Mouse (Mus musculus): Measurements from ENCODE around the gene Anln. TPM values are rescaled to one million over a fixed set of nuclear protein-coding genes. Genes with fewer than 3 reads are reported as not detected.

The Anln gene
- total RNA-seq, 2 experiments from 2014 or later, result 1.9 to 2.3 TPM

DNA sequence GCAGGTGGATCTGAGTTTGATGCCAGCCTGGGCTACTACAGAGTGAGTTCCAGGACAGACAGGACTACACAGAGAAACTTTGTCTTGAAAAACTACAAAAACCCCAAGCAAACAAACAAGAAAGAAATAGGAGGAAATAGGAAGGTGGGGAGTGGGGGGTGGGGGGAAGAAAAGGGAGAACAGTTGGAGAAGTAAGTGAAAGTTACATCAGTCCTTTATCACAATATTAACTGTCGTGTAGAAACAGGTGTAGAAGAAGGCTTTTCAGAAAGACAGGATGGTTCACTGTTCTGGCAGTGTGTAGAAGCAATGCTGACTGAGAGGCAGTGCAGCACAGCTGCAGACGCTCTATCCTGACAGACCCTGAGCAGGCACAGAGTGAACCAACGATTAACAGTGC lies 14.0 kb upstream of the Anln start:
- no peak for DNase-seq (ENCODE audit: low spot score in 2 of 2)

DNA sequence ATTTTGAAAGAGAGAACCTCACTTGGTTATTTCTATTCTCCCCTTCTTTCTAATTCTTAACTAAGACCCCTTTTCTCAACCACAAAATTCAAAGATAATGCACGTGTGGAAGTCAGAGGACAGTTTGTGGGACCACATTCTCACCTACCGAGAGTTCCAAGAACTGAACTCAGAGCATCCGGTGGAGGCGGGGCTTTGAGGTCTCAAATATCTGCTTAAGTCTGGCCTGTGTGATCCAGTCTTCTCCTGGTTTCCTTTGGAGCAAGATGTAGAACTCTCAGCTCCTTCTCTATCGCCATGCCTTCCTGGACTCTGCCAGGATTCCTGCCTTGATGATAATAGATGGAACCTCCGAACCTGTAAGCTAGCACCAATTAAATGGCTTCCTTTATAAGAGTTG lies 13.0 kb upstream of the Anln start:
- no peak for DNase-seq (ENCODE audit: low spot score in 2 of 2)

DNA sequence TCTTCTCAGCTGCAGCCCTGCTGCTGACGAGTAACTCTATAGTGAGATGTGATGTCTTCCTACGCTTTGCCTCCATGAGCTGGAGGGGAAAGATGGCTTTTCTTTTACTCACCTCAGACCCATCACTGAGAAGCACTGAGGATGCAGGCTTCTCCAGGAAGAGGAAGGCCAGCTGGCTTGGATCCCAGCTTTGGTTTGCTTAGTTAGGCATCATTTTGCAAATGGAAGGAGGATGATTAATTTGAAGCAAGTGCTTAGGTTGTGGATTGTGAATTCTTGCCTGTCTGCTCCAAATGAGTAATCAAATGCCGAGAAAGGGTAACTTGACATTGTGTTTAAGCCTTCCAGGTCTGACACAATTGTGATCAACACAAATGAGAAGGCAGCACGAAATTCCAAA lies 10.0 kb upstream of the Anln start:
- DNase-seq (ENCODE audit: low spot score in 2 of 2), result no peak

DNA sequence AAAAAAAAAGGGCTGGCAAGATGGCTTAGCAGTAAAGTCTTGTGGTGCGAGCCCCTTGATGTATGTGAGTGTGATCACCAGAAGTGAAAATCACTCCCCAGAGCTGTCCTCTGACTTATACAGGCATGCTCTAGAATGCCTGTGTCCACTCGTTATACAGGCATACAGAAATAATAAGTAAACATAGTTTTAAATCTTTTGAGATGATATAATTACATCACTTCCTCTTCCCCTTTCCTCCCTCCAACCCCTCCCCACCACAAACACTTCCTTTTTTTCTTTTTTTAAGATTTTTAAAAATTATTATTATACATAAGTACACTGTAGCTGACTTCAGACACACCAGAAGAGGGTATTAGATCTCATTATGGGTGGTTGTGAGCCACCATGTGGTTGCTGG lies 5.7 kb upstream of the Anln start:
- DNase-seq (ENCODE audit: low spot score in 2 of 2), result no peak

DNA sequence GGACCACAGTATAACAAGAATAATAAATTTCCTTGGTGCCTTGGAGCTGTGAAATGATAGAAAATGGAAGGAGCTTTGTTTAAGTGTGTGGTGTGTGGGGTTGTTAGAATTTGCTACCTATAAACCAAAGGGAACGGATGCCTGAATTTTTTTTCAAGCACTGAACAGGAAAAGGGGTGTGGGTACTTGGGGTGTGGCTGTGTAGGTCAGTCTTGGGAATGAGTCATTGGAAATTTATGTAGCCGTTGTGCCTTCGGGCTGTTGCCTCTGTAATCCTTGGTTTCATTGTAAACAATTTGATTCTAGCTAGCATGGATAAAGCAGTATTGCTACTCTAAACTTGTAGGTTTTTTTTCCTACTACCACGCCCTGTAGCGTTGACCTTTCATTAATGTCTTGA lies 1.4 kb upstream of the Anln start:
- no peak for DNase-seq (ENCODE audit: low spot score in 2 of 2)

DNA sequence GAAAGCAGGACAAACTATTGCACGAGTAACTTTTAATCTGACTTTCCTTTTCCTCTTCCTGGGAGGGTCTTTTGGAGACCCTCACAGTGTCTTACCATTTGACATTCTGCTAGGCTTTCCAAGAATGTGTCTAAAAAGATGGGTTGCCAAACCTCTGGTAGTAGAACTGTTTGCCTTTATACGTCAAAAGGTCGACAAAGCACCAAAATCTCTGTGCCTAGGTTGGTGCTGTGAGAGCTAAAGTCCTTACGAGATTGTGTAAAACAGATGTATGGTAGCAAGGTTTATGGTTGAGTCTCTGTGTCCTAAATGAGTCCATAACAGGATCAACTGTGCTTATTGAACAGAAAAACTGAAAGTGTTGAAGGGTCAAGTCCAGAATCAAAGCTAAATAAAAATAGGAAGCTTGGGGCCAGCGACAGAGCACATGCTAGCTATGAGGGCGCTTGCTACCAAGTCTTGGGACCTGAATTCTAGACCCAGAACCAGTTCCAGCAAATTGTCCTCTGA lies 803 bp upstream of the Anln start:
- DNase-seq (ENCODE audit: low spot score in 2 of 2), result no peak

DNA sequence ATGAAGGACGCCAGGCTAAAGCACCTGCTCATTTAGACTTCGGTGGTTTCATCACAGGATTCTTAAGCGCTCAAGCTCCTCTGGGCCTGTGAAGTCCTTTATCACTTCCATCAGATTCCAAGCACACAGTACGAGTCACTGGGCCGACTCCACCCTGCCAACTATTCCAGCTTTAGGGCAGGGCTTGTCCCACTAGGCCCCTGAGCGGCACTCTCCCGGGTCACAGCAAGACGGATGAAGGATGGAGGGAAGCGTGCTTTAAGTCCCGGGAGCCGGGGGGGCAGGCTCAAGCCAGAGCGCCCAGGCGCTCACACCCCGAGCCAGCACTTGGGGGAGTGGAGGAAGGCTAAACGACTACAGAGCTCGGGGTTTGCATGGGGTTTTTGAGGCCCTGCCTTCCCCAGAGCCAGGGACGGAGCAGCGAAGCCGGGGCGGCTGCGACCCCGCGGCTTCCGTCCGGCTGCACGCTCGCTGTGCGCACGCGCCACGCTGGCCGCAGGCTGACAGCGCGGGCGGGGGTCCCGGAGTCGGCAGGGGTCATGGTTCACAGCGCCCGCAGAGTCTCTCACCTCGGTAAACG lies 497 bp downstream of the Anln start:
- DNase-seq (ENCODE audit: low spot score in 2 of 2), result no peak

DNA sequence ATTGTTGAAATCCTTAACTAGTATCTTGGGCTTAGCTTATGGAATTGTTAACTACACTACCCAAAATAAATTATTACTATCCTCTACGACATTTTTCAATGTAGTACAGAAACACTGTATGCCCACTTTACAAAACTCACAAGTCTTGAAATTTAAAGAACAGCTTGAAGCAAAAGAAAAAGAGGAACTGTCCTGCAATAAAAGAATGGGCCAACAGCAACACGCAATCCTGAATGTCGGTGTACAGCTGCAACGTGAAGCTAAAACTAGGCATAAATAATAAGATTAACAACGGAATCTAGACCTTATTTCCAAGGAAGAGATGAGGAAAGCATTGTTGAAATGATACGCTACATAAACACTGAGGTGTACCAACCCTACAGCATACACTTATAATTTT lies 1.1 kb downstream of the Anln start:
- no peak for DNase-seq (ENCODE audit: low spot score in 2 of 2)

DNA sequence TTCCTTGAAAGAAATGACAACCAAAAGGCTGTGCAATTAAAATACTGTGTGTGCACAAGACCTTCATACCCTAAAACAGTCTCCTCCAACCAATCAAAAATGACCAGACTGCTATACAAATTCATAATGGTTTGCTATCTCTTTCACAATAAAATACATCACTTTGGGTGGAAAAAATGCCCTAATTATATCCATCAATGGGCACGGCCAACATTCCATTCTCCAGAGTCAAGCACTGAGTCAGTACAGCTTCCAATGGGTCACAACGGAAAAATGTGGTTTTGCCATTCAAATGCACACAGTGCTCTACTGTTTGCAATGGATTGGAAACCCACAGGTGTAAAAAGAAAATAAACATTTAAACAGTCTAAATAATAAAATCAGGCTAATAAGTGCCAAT lies 3.1 kb downstream of the Anln start:
- no peak for DNase-seq (ENCODE audit: low spot score in 2 of 2)

DNA sequence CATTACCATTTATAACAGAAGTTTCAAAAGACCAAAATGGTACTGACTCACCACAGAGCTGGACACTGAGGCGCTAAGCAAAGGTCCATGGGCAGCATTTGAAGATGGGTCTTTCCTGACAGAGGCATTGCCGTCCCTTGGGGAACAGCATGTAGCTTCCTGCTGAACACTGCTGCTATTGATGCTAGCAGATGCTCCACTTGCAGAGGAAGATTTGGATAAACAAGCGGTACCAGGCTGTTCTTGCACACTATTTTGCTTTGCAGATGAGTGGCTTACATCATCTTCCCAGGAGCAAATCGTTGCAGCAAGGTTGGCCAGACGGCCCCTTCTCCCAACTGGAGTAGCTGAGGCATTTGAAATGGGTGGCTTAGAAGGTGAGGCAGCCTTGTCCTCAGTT lies 12.9 kb downstream of the Anln start:
- no peak for DNase-seq (ENCODE audit: low spot score in 2 of 2)

DNA sequence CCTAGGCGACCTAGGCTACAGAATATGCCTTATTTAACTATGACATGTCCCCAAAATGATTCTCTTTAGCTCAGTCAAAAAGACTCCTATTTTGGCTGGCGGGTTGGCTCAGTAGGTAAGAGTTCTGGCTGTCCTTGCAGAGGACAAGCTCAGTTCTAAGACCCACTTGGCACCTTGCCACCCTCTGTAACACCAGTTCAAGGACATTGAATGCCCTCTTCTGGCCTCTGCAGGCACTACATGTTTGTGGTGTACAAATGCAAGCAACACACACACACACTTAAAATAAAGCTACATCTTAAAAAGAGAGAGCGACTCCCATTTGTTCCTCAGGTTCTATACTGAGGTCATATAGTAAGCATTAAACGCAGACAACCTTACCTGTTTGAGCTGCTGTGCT lies 16.2 kb downstream of the Anln start:
- DNase-seq (ENCODE audit: low spot score in 2 of 2), result no peak

DNA sequence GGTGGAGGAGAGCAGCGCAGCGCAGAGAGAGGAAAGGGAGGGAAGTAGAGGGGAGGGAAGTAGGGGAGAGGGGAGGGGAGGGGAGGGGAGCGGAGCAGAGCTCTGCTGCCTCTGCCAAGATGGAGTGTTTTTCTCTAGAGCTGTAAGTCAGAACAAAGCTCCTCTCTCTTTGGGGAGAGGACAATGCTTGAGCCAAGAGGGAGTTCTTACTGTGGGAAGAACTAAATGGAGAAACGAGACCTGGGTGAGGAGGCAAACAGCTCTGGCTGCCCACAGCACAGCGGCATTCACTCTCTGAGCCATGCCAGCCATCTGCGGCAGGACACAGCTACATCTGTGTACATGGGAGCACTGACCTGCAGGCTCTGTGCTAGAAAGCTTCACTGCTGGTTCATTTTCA lies 21.0 kb downstream of the Anln start:
- DNase-seq (ENCODE audit: low spot score in 2 of 2), result no peak

DNA sequence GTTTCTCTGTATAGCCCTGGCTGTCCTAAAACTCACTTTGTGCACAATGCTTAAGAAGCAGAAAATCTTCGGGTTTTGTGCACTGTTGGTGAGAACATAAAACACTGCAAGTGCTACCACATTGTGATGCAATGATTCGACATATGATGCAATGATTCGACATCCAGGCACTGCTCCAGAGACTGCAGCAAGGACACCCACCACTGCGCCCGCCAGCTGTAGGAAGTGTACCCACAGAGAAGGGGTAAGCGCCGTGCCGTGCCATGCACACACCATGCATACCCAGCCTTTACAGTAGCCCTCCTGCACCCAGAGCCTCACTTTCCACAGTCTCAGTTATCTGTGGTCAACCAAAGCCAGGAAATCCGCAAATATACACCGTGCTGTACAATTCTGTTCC lies 22.4 kb downstream of the Anln start:
- DNase-seq (ENCODE audit: low spot score in 2 of 2), result no peak

DNA sequence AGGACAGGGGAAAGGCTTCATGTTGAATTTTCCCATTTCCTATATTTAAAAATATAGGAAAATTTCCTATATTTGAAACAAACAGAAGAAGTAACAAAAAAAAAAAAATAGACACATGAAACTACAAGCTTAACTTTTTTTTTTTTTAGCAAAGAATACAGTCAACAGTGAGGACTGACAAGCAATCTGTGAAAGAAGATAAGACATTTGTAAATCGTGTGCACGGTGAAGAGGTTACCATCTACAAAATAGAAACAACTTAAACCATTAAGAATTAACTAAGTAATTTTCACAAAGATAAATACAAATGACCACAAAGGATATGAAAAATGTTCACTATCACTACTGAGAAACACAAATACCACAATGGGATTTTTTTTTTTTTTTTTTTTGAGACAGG lies 22.8 kb downstream of the Anln start:
- no peak for DNase-seq (ENCODE audit: low spot score in 2 of 2)

DNA sequence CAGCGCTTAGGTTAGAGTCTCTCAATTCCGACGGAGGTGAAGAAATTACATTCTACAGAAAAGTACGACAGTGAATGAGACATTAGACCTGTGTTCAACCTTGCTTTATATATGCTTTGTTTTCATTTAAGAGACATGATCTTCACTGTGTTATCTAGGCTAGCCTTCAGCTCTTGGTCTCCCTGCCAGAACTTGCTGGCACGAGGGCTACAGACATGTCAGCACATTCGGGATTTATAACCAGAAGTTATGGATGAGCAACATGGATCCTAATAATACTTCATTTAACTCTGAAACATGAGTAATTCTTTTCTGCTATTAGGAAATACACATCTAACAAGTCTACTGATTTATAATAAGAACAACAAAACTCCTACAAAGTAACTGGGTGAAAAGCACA lies 28.1 kb downstream of the Anln start:
- no peak for DNase-seq (ENCODE audit: low spot score in 2 of 2)

DNA sequence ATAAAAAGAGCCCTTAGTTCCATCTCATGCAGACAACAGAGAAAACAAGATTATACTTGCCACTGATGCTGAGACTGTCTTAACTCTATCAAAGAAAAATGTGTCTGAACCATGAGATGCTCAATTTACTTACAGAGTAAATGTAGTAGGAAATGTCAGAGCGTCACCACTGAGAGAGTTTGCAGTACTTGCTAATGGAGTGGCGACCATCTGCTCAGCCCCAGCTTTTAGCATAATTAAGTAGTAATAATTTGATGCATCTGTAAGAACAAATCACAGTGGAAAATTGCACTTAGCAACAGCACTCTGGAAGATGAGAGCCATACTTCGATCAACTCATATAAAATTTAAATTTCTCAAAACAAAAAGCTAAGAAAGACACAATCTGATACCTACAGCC lies 33.1 kb downstream of the Anln start:
- no peak for DNase-seq (ENCODE audit: low spot score in 2 of 2)

DNA sequence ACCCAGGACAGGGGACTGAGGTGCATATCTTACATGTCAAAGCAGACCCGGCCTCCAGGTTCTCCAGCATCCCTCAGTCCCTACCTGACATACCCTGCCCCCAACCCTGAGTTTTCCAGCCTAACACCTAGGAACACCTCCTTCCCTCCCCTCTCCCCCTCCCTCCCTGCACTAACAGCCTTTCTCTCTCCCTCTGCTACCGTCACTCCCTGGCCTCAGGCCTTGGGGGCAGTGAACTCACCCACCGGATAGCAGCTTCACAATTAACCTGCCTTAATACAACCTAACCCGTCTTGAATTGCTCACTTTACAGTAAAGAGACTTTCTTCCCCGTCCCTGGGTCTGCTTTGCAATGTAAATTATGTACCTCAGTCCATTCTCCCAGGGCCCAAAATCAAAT lies 35.1 kb downstream of the Anln start:
- DNase-seq (ENCODE audit: low spot score in 2 of 2), result no peak

DNA sequence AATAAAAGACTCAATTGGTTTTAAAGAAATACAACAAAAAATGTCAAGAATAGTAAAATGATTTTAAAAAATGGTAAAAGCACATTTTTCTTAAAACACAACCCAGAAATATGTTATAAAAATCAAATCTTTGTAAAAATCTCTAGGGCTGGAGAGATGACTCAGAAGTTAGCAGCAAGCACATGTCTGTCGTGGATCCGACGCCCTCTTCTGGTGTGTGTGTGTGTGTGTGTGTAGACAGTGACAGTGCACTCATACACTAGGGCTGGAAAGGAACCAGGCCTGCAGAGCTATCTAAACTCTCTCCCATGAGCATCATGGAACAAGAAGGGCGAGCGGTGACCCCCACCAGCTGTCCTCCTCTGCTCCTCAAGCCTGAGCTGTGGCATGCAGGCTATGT lies 35.5 kb downstream of the Anln start:
- DNase-seq (ENCODE audit: low spot score in 2 of 2), result no peak

DNA sequence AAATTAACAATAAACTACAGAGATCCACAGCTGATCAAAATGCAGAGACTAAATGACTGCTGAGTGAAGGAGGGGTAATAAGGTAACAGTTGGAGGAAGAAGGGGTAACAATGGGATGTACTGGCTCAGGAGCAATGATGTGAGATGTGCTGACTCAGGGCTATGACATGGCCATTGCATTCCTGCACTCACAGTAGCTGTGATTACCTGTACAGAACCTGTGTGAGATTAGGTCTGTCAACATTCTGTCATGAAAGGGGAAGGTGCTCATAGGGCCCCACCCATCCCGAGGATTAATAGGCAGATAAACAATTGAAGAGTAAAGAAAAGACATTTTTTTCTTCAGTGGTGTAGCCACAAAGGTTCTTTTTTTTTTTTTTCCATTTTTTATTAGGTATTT lies 48.7 kb downstream of the Anln start:
- DNase-seq (ENCODE audit: low spot score in 2 of 2), result no peak

DNA sequence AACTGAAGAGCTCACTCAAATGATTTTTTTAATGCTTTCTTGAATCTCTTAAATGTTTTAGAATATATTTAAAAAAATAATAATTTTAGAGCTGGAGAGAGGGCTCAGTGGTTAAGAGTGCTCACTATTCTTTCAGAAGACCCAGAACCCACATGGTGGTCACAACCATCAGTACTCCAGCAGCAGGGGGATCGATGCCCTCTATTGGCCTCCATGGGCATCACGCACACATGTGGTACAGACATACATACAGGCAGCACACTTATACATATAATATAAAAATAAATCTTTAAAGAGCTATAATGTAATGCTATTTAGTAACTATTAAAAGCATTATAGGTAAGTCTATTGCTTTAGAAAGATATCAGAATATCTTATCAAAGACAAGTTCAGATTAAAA lies 51.8 kb downstream of the Anln start:
- DNase-seq (ENCODE audit: low spot score in 2 of 2), result no peak

DNA sequence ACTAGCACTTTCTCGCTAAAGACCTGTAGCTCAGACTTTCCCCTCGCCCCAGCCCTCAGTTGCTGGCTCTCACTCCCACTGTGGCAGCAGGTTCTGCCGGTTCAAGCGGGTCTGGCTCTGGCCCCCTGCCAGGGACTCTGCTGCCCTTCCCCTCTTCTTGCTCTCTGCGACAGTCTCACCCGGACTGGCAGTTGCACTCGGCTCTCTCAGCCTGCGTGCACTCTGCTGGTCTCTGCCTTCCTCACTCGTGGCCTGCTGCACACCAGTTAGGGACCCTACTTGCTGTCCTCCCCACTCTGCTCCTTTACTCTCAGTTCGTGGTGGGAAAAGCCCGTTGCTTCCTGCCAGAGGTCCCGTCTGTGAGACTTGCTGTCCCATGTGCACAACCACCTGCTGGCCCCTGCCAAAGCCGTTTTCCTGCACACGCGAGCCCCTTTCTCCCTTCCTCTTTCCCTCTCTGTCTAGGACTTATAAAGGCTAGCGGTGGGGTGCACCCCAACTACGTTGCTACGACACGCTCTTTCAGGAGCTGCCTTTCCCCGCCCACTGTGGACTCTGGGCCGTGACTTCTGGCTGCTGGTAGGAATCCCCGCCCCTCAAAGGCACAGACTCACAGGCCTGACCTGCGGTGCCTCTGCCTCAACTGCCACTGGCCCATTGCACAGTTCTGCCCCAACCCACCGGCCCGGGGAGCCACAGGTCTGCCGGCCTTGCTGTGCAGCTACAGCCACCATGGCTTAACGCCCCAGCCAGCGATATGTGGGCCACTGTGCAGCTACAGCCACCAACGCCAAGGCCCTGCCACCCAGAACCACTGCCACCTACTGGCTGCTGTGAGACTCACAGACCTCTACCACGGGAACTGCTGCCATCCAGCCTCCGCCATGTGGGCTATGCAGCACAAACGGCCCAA lies 61.3 kb downstream of the Anln start:
- DNase-seq (ENCODE audit: low spot score in 2 of 2), result peak; percentile 79 to 85

DNA sequence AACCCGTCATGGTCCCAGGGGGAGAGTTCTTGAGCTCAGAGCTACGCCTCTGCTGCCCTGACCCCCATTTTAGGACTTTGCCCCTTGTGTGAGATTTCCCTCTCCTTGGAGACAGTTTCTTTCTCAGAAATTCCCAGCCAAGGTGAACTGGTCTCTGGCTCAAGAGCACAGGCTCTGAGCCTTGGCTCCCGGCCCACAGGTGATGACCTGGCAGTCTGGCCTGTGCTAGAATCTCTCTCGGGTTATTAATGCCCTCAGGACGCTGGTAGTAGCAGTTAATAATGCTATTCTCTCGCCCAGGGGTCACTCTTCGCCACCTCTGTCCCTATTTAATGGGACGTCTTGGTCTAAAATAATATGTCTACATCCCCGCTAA lies 61.9 kb downstream of the Anln start:
- no peak for DNase-seq (ENCODE audit: low spot score in 2 of 2)

DNA sequence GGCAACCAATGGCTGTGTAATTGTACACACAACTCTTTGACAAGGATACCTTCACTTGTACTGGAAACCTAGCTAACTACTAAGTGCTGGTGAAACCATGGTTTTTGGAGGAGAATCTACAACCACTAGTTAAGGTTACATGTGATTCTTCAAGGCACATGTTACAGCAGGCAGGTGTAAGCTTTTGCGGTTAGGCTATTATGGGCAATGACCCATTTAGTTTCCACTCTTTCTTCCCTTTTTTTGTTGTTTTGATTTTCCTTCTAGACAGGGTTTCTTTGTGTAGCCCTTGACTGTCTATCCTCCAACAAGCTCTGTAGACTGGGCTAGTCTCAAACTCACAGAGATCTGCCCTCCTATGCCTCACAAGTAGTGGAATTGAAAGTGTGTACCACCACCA lies 64.4 kb downstream of the Anln start:
- DNase-seq (ENCODE audit: low spot score in 2 of 2), result no peak
